8 mouse cellular contexts compared by ENCODE assay signal in genomic region chr2:120970045-120970539, GRCm38 (mm10). TPM values are rescaled to one million over a fixed set of nuclear protein-coding genes. Genes with fewer than 3 reads are reported as not detected.
DNase-seq lines count a peak whose midpoint lies in the region; ATAC-seq and TF ChIP-seq lines count a peak whose summit lies in the region.

No protein-coding gene starts in this region.

- 0 out of 2 replicates have a peak, but pooled peaks cover 4% of the 10 kb centered on the region for H3K4me1 ChIP-seq in embryonic facial prominence, embryonic 12.5 days
- H3K4me1 ChIP-seq in hindbrain, embryonic 14.5 days (replicated peaks; ENCODE audit: control insufficient read depth, insufficient read depth, low read length) = peaks cover 22% of the 10 kb centered on the region

- no peaks in the 10 kb centered on the region for H3K9me3 ChIP-seq in embryonic facial prominence, embryonic 12.5 days
- no peaks in the 10 kb centered on the region for H3K9me3 ChIP-seq in hindbrain, embryonic 14.5 days (ENCODE audit: control insufficient read depth, low read length)

- no peak for DNase-seq in layer of hippocampus, adult 2 months (ENCODE audit: low spot score in 2 of 2)
- no peak for DNase-seq in layer of hippocampus, postnatal 10 days (ENCODE audit: low spot score in 2 of 2)
- peak; percentile 35 for DNase-seq in MN1 (ENCODE audit: low spot score)
- peak; percentile 36 for DNase-seq in hindbrain, embryonic 14.5 days (ENCODE audit: low spot score)
- peak; percentile 27 for DNase-seq in mesoderm, embryonic 11.5 days (ENCODE audit: low read depth, low spot score)
- no peak for DNase-seq in B cell, adult 2 months
- no peak for DNase-seq in lung, postnatal 14 days

- no peaks in the 10 kb centered on the region for H3K36me3 ChIP-seq in embryonic facial prominence, embryonic 12.5 days
- H3K36me3 ChIP-seq in hindbrain, embryonic 14.5 days (replicated peaks; ENCODE audit: control insufficient read depth, insufficient read depth) = no peaks in the 10 kb centered on the region; the same call in 1 of the 2 replicates

- H3K27ac ChIP-seq in layer of hippocampus, adult 2 months = peak overlapping the region; percentile 94
- peak overlapping the region; percentile 58 for H3K27ac ChIP-seq in embryonic facial prominence, embryonic 12.5 days
- peak overlapping the region; percentile 86 for H3K27ac ChIP-seq in hindbrain, embryonic 14.5 days

- H3K4me2 ChIP-seq in embryonic facial prominence, embryonic 12.5 days (replicated peaks) = peak overlapping the region; percentile 59
- peak overlapping the region; percentile 68 for H3K4me2 ChIP-seq in hindbrain, embryonic 14.5 days (replicated peaks)

- WGBS in embryonic facial prominence, embryonic 12.5 days = under 1% methylated on average over 23 of the region's 23 CpGs
- WGBS in hindbrain, embryonic 14.5 days = under 1% methylated on average over 23 of the region's 23 CpGs

- peak overlapping the region; percentile 66 for H3K9ac ChIP-seq in embryonic facial prominence, embryonic 12.5 days
- peak overlapping the region; percentile 80 for H3K9ac ChIP-seq in hindbrain, embryonic 14.5 days

- ATAC-seq in embryonic facial prominence, embryonic 12.5 days (ENCODE audit: insufficient number of reproducible peaks, insufficient read depth, low FRiP score, low TSS enrichment) = no peak
- ATAC-seq in hindbrain, embryonic 14.5 days (ENCODE audit: low FRiP score) = no peak; the same call in none of the 2 replicates

- no peak for TF ChIP-seq CTCF in layer of hippocampus, adult 2 months (conservative IDR thresholded peaks at IDR 0.05)

- peak overlapping the region; percentile 82 for H3K4me3 ChIP-seq in layer of hippocampus, adult 2 months
- peak overlapping the region; percentile 66 for H3K4me3 ChIP-seq in embryonic facial prominence, embryonic 12.5 days
- H3K4me3 ChIP-seq in hindbrain, embryonic 14.5 days (replicated peaks; ENCODE audit: low read length) = peak overlapping the region; percentile 67

- H3K27me3 ChIP-seq in embryonic facial prominence, embryonic 12.5 days = no peaks in the 10 kb centered on the region
- no peaks in the 10 kb centered on the region for H3K27me3 ChIP-seq in hindbrain, embryonic 14.5 days (ENCODE audit: control insufficient read depth, insufficient read depth, low read length)

RNA-seq across cellular contexts. Expression of gene Ubr1, which starts 0.4 kb away (rescaled TPM):
- 10 to 100 TPM; 44.7 to 48.0 TPM for total RNA-seq in layer of hippocampus, adult 2 months (2021)
- total RNA-seq in layer of hippocampus, postnatal 10 days (2021) = 10 to 100 TPM; 46.3 to 50.1 TPM
- polyA plus RNA-seq in embryonic facial prominence, embryonic 12.5 days (2016; fragmentation: Nextera tagmentation; extraction: Ambion mirVana) = 28.5 and 29.3 TPM in 2 replicates
- polyA plus RNA-seq in hindbrain, embryonic 14.5 days (2014; fragmentation: Nextera tagmentation; extraction: Ambion mirVana) = 32.8 and 36.3 TPM in 2 replicates

RNA-seq across cellular contexts. Expression of gene Tmem62, which starts 6.7 kb away (rescaled TPM):
- total RNA-seq in layer of hippocampus, adult 2 months (2021) = 10 to 100 TPM; 26.2 to 26.6 TPM
- total RNA-seq in layer of hippocampus, postnatal 10 days (2021) = 10 to 100 TPM; 18.2 to 20.9 TPM
- 2.3 and 2.9 TPM in 2 replicates for polyA plus RNA-seq in embryonic facial prominence, embryonic 12.5 days (2016; fragmentation: Nextera tagmentation; extraction: Ambion mirVana)
- 18.5 and 18.9 TPM in 2 replicates for polyA plus RNA-seq in hindbrain, embryonic 14.5 days (2014; fragmentation: Nextera tagmentation; extraction: Ambion mirVana)

RNA-seq across cellular contexts. Expression of gene Ccndbp1, which starts 38.1 kb away (rescaled TPM):
- total RNA-seq in layer of hippocampus, adult 2 months (2021) = 10 to 100 TPM; 57.8 to 58.8 TPM
- 10 to 100 TPM; 52.7 to 56.3 TPM for total RNA-seq in layer of hippocampus, postnatal 10 days (2021)
- polyA plus RNA-seq in embryonic facial prominence, embryonic 12.5 days (2016; fragmentation: Nextera tagmentation; extraction: Ambion mirVana) = 41.6 and 41.7 TPM in 2 replicates
- 76.1 and 87.1 TPM in 2 replicates for polyA plus RNA-seq in hindbrain, embryonic 14.5 days (2014; fragmentation: Nextera tagmentation; extraction: Ambion mirVana)

Comparison
In these comparisons a context has a peak if more than half of its experiments do, and no peak if none do; other contexts are left out.
1. DNase-seq: peak in MN1 (single experiment), hindbrain, embryonic 14.5 days (single experiment) and mesoderm, embryonic 11.5 days (single experiment); none in layer of hippocampus, adult 2 months (0 of 2), layer of hippocampus, postnatal 10 days (0 of 2), B cell, adult 2 months (0 of 2) and lung, postnatal 14 days (single experiment).
2. Peak in every context shown above with its lines, with median percentiles within 50 percentile points of each other: H3K27ac ChIP-seq and H3K4me3 ChIP-seq.